Mouse (Mus musculus) embryonic facial prominence, embryonic 11.5 days (tissue): ENCODE data around the gene Lsm7. TPM values are rescaled to one million over a fixed set of nuclear protein-coding genes. Genes with fewer than 3 reads are reported as not detected.
"Not testable (repeated sequence)": the region's sequence is repeated elsewhere in the genome, so short reads cannot be mapped to it uniquely, and the experiment has no call there.

Experiments used
- ATAC-seq: fragments of 200-750 bp; cut with Nextera tagmentation; replicated peaks from 2 replicates; pipeline ENCODE4 v1.8.0; 2017; ENCODE audit warnings: low read depth; ENCODE audit not compliant: insufficient number of reproducible peaks, low FRiP score, low TSS enrichment
- DNase-seq: peaks from one replicate; pipeline ENCODE4 v3.0.0-alpha.2; 2015; ENCODE audit warnings: low spot score
- H3K27ac ChIP-seq: fragments of 300-500 bp; sonication (generic); replicated peaks from 2 replicates; pipeline ENCODE4 v1.5.1; 2014; ENCODE audit warnings: mild to moderate bottlenecking, low read depth, low read length, control low read depth
- H3K27me3 ChIP-seq: fragments of 300-500 bp; sonication (generic); 2 replicates; pipeline ENCODE4 v1.6.1; 2014; ENCODE audit warnings: mild to moderate bottlenecking, low read length, moderate library complexity, mixed read lengths; ENCODE audit not compliant: control insufficient read depth, insufficient read depth
- H3K36me3 ChIP-seq: fragments of 300-500 bp; sonication (generic); replicated peaks from 2 replicates; pipeline ENCODE4 v1.6.1; 2014; ENCODE audit warnings: low read depth, mild to moderate bottlenecking, low read length, moderate library complexity, mixed read lengths; ENCODE audit not compliant: control insufficient read depth, insufficient read depth
- H3K4me1 ChIP-seq: fragments of 300-500 bp; sonication (generic); 2 replicates; pipeline ENCODE4 v1.6.1; 2014; ENCODE audit warnings: low read length, mixed read lengths; ENCODE audit not compliant: control insufficient read depth, insufficient read depth
- H3K4me2 ChIP-seq: fragments of 300-500 bp; sonication (generic); 2 replicates; pipeline ENCODE4 v1.6.1; 2014; ENCODE audit warnings: low read depth, mild to moderate bottlenecking, control low read depth, low read length, moderate library complexity
- H3K4me3 ChIP-seq: fragments of 300-500 bp; sonication (generic); 2 replicates; pipeline ENCODE4 v1.5.1; 2014; ENCODE audit warnings: low read depth, low read length, control low read depth
- H3K9ac ChIP-seq: fragments of 300-500 bp; sonication (generic); replicated peaks from 2 replicates; pipeline ENCODE4 v1.6.1; 2014; ENCODE audit warnings: mild to moderate bottlenecking, control low read depth, low read length
- H3K9me3 ChIP-seq: fragments of 300-500 bp; sonication (generic); replicated peaks from 2 replicates; pipeline ENCODE4 v1.6.1; 2016; ENCODE audit warnings: mild to moderate bottlenecking, low read length, inconsistent platforms, mixed read lengths; ENCODE audit not compliant: control insufficient read depth
- WGBS: fragments of 180-500 bp; shearing (Covaris S2); extraction: QIAGEN DNeasy Blood & Tissue Kit; methylation state at CpG from one replicate; pipeline ENCODE4 v1.1.7; 2014; 5-methylcytosine and 5-hydroxymethylcytosine counted together
- polyA plus RNA-seq: library from polyadenylated mRNA; unstranded; fragments of >200 nt; fragmentation: Nextera tagmentation; extraction: Ambion mirVana; gene quantifications from 2 replicates; pipeline ENCODE4 v1.2.1, GENCODE M21; 2014

Gene Lsm7
- polyA plus RNA-seq, 1 experiment from 2014 or later, result 282 TPM

GRCm38 (mm10) chr10:80823847-80824643 lies 31.0 kb downstream of the Lsm7 start:
- H3K27me3 ChIP-seq, result no peaks in the 10 kb centered on the region
- no peak overlapping the region for H3K9ac ChIP-seq
- DNase-seq, result no peak
- H3K4me1 ChIP-seq, result peaks cover 2% of the 10 kb centered on the region; the same call in 1 of the 2 replicates
- no peak overlapping the region for H3K4me3 ChIP-seq
- 64% methylated on average over 8 of the region's 8 CpGs for WGBS
- no peak overlapping the region for H3K27ac ChIP-seq
- H3K9me3 ChIP-seq, result no peaks in the 10 kb centered on the region
- no peak for ATAC-seq
- no peaks in the 10 kb centered on the region for H3K36me3 ChIP-seq
- no peak overlapping the region for H3K4me2 ChIP-seq

- H3K4me2 ChIP-seq, result no peak overlapping the region
- no peaks in the 10 kb centered on the region for H3K9me3 ChIP-seq
- H3K9ac ChIP-seq, result no peak overlapping the region
- no peak overlapping the region for H3K4me3 ChIP-seq
- H3K27ac ChIP-seq, result no peak overlapping the region
- DNase-seq (no peak), ATAC-seq (no peak)
- no peaks in the 10 kb centered on the region for H3K27me3 ChIP-seq
- WGBS, result 88% methylated on average over 1 of the region's 1 CpGs
- H3K4me1 ChIP-seq, result peaks cover 2% of the 10 kb centered on the region; the same call in 1 of the 2 replicates
- no peaks in the 10 kb centered on the region for H3K36me3 ChIP-seq
These were observed 31.7 kb downstream of the Lsm7 start for GRCm38 (mm10) chr10:80823316-80823715.

- WGBS, result 85% methylated on average over 5 of the region's 5 CpGs
- Histone ChIP-seq H3K9ac (no peak overlapping the region), H3K4me2 (no peak overlapping the region), H3K27me3 (no peaks in the 10 kb centered on the region), H3K4me3 (no peak overlapping the region), H3K9me3 (no peaks in the 10 kb centered on the region), H3K4me1 (no peaks in the 10 kb centered on the region; the same call in 1 of the 2 replicates), H3K27ac (no peak overlapping the region), H3K36me3 (no peaks in the 10 kb centered on the region)
- no peak for DNase-seq
- no peak for ATAC-seq
These were observed 32.5 kb downstream of the Lsm7 start for GRCm38 (mm10) chr10:80822528-80822927.

- ATAC-seq (no peak), DNase-seq (peak; percentile 50)
- no peaks in the 10 kb centered on the region for H3K4me1 ChIP-seq
- H3K27me3 ChIP-seq, result no peaks in the 10 kb centered on the region
- no peak overlapping the region for H3K9ac ChIP-seq
- WGBS, result 50% methylated on average over 2 of the region's 2 CpGs
- no peak overlapping the region for H3K4me2 ChIP-seq
- no peaks in the 10 kb centered on the region for H3K36me3 ChIP-seq
- H3K4me3 ChIP-seq, result no peak overlapping the region
- H3K9me3 ChIP-seq, result no peaks in the 10 kb centered on the region
- H3K27ac ChIP-seq, result no peak overlapping the region
These were observed 33.0 kb downstream of the Lsm7 start for GRCm38 (mm10) chr10:80821991-80822390.

- no peaks in the 10 kb centered on the region for H3K27me3 ChIP-seq
- H3K9me3 ChIP-seq, result no peaks in the 10 kb centered on the region
- H3K4me2 ChIP-seq, result no peak overlapping the region
- H3K4me1 ChIP-seq, result no peaks in the 10 kb centered on the region
- no peak overlapping the region for H3K9ac ChIP-seq
- 53% methylated on average over 3 of the region's 3 CpGs for WGBS
- H3K36me3 ChIP-seq, result no peaks in the 10 kb centered on the region
- DNase-seq, result no peak
- ATAC-seq, result no peak
- no peak overlapping the region for H3K4me3 ChIP-seq
- no peak overlapping the region for H3K27ac ChIP-seq
These were observed 35.6 kb downstream of the Lsm7 start for GRCm38 (mm10) chr10:80819406-80819805.

GRCm38 (mm10) chr10:80818599-80819281 lies 36.3 kb downstream of the Lsm7 start:
- Histone ChIP-seq H3K27ac (no peak overlapping the region), H3K4me3 (no peak overlapping the region), H3K9me3 (no peaks in the 10 kb centered on the region), H3K4me2 (no peak overlapping the region), H3K27me3 (no peaks in the 10 kb centered on the region), H3K9ac (no peak overlapping the region), H3K4me1 (no peaks in the 10 kb centered on the region), H3K36me3 (no peaks in the 10 kb centered on the region)
- WGBS, result 55% methylated on average over 6 of the region's 6 CpGs
- ATAC-seq (no peak), DNase-seq (no peak)

GRCm38 (mm10) chr10:80817955-80818354 lies 37.1 kb downstream of the Lsm7 start:
- WGBS, result 80% methylated on average over 7 of the region's 7 CpGs
- H3K4me1 ChIP-seq, H3K36me3 ChIP-seq, H3K27ac ChIP-seq, H3K4me3 ChIP-seq, H3K9ac ChIP-seq, H3K4me2 ChIP-seq, ATAC-seq, H3K27me3 ChIP-seq, H3K9me3 ChIP-seq: not testable (repeated sequence)
- peak; percentile 30 for DNase-seq

- Histone ChIP-seq H3K4me3 (no peak overlapping the region), H3K27ac (no peak overlapping the region), H3K27me3 (no peaks in the 10 kb centered on the region), H3K4me1 (no peaks in the 10 kb centered on the region), H3K4me2 (no peak overlapping the region), H3K9me3 (no peaks in the 10 kb centered on the region), H3K36me3 (no peaks in the 10 kb centered on the region), H3K9ac (no peak overlapping the region)
- ATAC-seq, result no peak
- WGBS, result 60% methylated on average over 2 of the region's 2 CpGs
- DNase-seq, result no peak
These were observed 37.8 kb downstream of the Lsm7 start for GRCm38 (mm10) chr10:80817164-80817563.
